Mouse (Mus musculus): Measurements from ENCODE around the gene Cdc37l1.

- TF ChIP-seq POLR2A (IDR thresholded peaks at IDR 0.05; ENCODE audit: low read depth, low read length): no peak
- TF ChIP-seq CTCF (IDR thresholded peaks at IDR 0.05; ENCODE audit: borderline replicate concordance, insufficient read depth, low read length): no peak
Measured at GRCm38 (mm10) chr19:29074802-29075201, 84.7 kb downstream of the Cdc37l1 start.

All from embryonic fibroblast, embryonic 13.5 days (primary cell).